Mouse (Mus musculus): ENCODE data around the gene Oog1.
"Not testable (repeated sequence)": the region's sequence is repeated elsewhere in the genome, so short reads cannot be mapped to it uniquely, and the experiment has no call there.

Oog1 gene

GRCm38 (mm10) chr12:87602388-87602787 lies at the start of gene Oog1:
Gene Oog1 (plus strand): TSS chr12:87602688.
- in situ Hi-C loops (cut with MboI; ENCODE audit: low pct_unique_long_range_greater_than_20kb in 1 of 2, low sequenced_read_pairs in 2 of 2, unreplicated experiment in 1 of 2): not testable (repeated sequence)

GRCm38 (mm10) chr12:87601388-87601787 lies 1.1 kb upstream of the Oog1 start:
- in situ Hi-C loops (cut with MboI; ENCODE audit: low pct_unique_long_range_greater_than_20kb in 1 of 2, low sequenced_read_pairs in 2 of 2, unreplicated experiment in 1 of 2): not testable (repeated sequence)

GRCm38 (mm10) chr12:87618569-87618968 lies 16.1 kb downstream of the Oog1 start, which contains the start of gene Gm4027:
Gene Gm4027 (plus strand): TSS chr12:87618869.
- in situ Hi-C loops (cut with MboI; ENCODE audit: low pct_unique_long_range_greater_than_20kb in 1 of 2, low sequenced_read_pairs in 2 of 2, unreplicated experiment in 1 of 2): not testable (repeated sequence)

- in situ Hi-C loops (cut with MboI; ENCODE audit: low pct_unique_long_range_greater_than_20kb in 1 of 2, low sequenced_read_pairs in 2 of 2, unreplicated experiment in 1 of 2): not testable (repeated sequence)
These were observed 42.0 kb downstream of the Oog1 start, which contains the start of gene Gm16381 for GRCm38 (mm10) chr12:87644520-87644919. Gene Gm16381 (minus strand): TSS chr12:87644620.

- in situ Hi-C loops (cut with MboI; ENCODE audit: low pct_unique_long_range_greater_than_20kb in 1 of 2, low sequenced_read_pairs in 2 of 2, unreplicated experiment in 1 of 2): not testable (repeated sequence)
These were observed 50.6 kb downstream of the Oog1 start for GRCm38 (mm10) chr12:87652916-87653703.
